Mouse (Mus musculus) yolk sac, embryonic 10.5 days (tissue): ENCODE data around the gene Syt1.
A peak's percentile ranks its signal among the peaks of the same experiment; 100 is the strongest.

ENCODE experiments used
- DNase-seq: peaks from one replicate; pipeline ENCODE4 v3.0.0-alpha.2; 2017; ENCODE audit warnings: low spot score

The Syt1 gene

DNA sequence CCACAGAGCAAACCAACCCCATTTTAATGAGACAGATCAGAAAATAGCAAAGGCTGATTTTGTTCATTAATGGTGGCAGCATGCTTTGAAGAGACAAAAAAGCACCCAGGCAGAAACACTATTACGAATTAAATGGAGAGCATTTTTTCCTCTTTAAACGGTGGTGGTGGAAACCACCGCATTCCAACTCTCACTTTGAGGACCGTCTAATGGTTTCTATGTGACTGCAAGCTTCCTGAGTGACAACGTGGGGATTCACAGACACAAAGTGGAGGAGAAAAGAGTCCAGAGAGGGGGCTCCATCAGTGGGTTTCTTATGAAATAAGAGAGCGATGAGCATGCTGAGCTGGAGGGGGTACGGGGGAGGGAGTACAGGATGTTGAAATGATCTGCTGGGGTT is 496.1 kb downstream of the Syt1 start:
- no peak for DNase-seq

DNA sequence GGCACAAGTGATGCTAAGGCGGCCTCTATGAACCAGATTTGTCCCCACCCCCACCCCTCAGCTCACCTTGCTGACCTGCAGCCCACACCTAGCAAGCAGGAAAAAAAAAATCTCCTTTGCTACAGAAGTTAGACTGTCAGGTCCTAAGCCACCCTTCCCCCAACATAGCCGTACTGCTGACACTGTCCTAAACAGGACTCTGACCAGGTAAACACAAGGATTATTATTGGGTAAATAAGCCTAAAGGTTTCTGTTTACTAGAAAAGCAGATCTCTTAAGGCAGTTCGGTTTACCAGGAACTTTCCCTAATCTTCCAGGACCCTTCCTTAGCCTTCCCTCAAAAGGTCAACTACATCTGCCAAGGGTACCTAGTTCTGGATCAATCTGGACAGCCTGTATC is 501.2 kb downstream of the Syt1 start:
- DNase-seq: peak; percentile 61

DNA sequence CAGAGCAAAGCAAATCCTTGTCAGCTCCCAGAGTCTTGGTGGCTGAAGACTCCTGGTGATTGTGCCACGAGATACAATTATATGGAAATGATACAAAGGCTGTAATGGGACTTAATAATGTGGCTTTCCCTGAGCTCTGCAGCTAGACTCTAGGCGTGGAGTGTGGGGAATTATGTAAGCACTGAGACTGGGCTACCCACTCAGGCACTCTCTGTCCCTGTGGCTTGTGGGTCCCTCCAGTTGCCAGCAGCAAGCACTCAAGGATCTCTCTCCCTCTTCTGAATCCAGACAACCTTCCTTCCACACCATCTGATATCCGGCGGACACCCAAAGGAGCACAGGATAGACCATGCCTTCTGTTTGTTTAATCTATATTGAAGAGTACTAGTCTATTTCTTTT is 503.9 kb downstream of the Syt1 start:
- DNase-seq: no peak

DNA sequence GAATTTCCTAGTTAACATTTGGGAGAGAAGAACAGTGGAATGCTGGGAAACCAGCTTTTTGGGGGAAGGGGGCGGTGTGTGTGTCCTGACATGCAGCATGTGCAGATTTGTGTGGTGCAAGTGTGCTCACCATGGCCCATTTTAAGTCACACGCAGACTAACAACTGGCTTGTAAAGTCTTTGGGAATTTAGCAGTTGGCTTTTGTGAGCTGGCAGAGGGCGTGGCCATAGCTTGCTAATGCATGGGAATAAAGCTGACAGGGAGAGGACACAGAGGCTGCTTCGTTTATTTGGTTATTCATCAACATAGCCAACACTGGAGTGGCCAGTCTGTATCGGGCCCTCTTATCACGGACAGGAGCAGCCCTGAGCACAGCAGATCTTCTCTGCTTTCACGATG is 505.9 kb downstream of the Syt1 start:
- DNase-seq: peak; percentile 42

DNA sequence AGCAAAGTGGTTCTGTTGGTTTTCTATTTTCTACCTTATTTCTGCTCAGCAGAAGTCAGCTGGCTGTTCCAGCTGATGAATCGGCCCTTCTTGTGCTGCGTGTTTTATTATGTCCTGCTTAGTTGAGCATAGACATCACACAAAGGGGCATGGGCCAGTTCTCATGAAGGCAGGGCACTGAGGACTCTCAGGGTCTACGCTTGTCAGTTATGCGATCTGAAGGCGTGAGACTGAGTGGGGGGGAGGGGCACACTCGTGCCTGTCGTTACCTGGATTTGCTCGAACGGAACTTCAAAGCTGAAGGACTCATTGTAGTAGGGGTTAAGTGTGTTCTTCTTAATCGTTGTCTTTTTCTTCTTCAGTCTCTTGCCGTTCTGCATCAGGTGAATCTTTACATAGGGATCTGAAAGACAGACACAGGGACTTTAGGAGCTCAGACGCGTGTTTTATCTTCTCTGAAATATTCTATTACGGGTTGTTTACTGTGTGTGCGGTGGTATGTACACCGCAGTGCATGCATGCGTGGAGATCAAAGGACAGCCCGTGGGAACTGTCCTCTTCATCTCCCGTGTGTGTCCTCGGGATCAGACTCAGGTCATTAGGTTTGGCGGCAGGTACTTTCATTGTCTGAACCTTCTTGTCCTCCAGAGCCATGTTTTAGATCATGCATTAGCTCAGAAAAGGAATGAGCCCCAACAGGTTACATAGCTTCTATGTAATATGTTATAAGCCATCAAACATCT is 506.5 kb downstream of the Syt1 start:
- DNase-seq: no peak

DNA sequence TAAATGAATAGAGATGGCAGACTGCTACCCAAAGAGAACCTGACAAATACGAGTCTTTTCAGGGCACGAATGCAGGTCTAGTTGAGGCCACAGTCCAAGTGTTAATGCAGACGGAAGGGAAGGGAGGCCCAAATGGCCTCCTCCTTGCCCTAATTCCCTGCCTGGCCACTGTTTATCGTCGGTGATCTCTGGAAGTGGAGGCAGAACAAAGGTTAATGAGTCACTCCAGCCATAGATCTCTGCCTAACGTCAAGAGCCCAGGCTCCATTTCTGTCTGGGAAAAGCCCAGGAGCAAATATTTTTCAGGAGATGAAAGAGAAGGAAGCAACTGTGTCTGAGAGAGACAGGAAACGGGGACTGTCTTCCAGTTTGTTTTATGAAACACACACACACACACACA is 520.6 kb downstream of the Syt1 start:
- peak; percentile 77 for DNase-seq

DNA sequence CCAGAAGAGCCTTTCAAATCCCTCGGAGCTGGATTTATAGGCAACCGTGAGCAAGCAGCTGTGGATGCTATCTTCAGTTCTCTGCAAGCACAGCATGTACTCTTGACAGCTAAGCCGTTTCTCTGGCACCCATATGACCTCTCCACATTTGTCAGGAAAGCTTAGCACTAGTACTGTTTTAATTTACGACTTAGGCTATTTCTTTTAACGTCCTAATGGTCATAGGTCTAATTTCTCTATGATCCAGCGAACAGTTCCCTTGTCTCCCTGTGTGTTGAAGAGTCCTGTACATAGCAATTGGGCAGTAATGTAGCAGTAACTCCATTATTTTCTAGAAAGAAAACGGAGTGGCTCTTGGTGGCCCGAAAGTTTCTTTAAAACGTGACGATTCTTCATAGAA is 526.8 kb downstream of the Syt1 start:
- no peak for DNase-seq

DNA sequence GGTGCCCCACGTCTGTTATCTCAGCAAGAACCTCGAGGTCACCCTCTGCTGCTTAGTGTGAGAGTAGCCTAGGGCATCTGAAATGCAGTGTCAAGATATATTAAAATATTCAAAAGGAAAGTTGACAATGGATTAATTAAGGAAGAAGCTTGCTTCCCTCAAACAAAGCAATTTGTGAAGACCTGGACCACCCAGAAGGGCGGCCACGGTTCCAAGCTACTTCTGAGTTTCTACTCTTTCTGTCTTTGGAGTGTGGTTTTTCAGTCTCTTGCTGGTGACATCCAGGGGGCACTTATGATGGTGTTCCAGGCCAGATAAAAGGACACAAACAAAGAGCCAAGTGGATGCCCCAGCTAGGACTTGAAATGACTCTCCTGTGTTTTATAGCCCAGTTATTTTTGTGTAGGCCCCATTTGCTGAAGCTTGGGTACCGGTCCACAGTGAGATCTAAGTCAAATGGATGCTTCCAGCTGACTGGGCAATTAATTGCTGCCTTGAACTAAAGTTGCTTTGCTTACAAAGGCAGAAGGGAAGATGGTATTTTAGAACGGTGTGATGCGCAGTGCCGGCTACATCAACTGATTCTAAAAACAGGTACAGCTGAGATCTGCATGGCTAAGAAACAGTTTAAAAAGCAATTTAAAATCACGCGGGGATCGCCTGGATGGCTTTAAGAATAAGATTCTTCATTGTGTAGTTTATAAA is 530.5 kb downstream of the Syt1 start:
- no peak for DNase-seq

DNA sequence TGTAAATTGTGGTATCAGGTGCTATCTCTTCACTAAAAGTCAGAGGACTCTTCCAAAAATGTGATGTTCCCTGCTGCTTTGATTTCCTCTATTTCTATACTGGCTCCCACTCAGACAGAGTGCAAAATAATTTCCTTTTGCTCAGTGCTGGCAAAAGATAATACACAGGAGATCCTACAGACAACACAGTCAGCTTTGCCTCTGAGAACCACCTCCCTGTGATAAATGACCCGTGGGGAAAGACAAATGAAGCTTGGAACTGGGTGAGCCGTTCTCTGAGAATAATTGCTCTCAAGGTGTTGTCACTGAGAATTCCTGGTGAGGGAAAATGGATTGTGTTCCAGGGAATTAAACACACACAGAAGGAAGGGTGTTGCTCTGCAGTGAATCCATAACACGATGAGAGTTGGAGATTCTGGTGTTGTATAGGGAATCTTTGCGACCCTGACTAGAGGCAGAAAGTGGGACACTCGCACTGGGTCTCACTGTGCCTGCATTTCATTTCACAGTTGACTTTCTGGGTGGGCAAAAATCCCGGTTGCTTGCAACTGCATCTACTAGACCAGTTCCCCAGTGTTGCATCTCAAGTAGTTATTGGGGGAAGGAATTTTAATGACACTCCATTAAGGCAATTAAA is 540.3 kb downstream of the Syt1 start:
- no peak for DNase-seq

DNA sequence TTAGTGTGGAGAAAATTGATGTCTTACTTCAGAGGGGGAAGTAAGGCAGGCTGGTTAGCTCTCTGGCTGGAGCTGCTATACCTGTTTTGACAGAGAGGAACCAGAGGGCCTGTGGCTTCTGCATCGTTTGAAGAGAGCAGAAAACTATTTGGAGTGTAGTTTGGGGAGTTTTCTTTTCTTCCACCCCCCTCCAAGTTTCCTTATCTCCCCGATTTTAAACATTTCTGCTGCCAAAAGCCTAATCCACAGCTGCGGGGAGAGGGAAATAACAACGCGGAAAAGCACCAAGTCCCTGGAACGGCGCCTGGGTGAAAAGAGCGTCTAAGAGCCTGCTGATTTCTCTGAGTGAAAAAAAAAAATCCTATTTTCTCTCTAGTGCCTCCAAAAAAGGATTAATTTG is 544.2 kb downstream of the Syt1 start:
- no peak for DNase-seq

DNA sequence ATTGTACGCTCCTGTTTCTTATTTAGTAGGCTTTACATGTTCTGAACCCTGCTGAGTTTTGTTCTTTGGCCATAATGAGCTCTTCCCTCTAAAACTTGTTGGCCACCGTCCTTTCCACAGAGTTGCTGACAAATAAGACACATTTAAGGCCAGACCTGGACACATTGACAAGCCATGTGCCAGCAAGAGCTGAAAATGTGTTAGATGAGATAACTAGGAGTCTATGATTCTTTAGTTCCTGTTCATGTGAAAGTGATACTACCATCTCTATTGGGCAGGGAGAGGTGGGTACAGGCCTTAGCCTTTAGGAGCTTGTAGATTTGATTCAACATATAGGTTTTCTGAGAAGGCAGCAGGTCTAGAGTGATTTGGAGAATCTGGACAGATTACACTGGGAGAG is 548.9 kb downstream of the Syt1 start:
- DNase-seq: no peak

DNA sequence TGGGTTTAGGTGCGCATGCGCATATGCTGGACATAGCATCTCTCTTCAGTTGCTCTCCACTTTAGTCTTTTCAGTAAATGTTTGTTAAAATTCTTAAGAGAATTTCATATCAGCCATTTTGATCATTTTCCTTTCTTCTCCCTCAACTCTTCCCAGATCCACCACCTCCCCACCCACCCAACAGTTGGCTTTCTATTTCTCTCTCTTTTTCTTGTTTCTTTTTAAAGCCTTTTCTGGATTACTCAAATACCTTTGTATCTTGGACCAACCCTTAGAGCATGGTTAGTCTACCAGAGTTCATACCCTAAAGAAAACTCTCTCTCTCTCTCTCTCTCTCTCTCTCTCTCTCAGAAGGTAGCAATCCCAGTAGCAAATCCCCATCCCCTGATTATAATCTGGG is 553.7 kb downstream of the Syt1 start:
- DNase-seq: no peak

DNA sequence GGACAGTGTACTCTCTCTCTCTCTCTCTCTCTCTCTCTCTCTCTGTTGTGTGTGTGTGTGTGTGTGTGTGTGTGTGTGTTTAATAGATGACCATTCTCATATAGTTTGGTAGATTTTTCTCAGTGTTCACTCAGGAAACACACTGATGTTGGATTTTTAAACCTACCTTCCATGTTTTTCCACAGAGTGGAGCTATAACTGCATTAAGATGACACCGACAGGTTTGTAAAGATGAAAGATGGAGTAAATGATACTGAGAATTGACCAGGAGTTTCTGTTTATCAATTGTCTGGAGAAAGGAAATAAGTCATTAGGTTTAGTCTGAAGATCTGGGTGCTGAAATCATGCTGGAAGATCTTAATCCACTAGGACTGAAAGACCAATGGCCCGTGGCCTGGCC is 554.9 kb downstream of the Syt1 start:
- no peak for DNase-seq

DNA sequence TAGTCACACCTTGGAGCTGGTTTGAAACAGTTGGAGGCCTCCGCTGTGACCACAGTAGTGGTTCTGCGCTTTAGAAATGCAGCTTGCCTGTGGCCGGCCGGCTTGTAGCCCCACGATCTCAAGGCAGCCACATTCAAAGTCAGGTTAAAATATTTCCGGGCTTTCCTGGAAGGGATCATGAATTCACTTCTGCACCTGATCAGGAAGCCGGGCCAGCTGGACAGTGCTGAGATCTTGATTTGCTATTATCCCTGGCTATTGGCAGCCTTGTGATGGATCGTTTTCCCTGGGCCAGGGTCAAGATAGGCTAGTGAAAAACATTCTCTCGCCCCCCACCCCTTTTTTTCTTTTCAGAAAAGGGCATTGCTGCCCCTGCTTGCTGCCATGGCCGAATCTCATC is 555.6 kb downstream of the Syt1 start:
- DNase-seq: no peak

DNA sequence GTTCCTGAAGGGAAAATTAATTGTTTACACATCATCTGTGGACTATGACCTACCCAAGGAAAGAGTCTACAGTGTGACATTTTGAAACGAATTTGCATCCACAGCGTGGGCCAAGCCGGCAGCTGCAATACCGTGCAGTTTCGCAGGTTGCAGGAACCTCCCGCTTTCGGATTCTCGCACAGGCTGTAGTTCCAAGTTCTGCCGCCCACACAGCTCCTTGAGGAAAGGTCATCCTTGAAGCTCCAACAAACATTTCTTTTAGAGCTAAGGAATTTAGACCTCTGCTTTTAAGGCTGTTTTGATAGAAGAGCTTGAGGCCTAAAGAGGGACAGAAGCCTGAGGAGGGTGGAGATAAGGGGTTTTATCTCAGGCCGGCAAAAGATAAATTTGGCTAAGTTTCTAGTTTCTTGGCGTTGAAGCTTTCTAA is 556.1 kb downstream of the Syt1 start:
- DNase-seq: peak; percentile 67

DNA sequence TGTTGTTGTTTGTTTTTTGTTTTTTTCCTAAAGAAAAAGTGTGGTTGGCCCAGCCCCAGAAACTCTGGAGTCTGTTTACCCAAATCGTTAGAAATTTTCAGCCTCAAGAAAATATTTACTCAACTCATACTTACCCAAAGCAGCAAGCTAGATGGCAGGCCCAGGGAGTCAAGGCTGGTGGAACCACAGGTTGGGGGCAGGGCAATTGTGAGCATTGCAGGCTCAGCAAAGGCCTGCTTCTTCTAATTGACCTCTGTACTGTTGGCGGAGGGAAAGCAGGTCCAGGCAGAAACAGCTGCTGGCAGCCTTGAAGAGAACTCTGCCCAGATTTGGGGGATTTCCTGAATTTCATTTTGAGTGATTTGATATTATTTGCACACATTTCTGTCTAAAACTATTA is 557.2 kb downstream of the Syt1 start:
- DNase-seq: peak; percentile 87

DNA sequence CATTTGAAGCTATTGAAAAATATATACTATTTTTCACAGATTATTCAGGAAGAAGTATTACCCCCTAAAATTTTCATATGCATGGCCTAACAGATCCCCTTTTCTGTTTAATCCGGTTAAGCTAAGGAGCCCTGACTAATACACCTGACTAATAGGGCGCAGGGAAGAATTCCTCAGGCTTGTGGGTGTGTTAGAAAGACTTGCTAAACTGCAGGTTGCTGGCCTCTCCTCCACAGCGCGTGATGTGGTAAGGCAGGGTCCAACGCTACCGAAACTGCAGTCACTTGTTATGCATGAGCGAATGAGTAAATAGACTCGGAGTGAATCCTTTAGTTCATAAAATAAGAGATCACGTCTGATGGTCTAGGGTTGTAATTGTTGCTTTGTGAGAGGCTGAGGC is 558.4 kb downstream of the Syt1 start:
- DNase-seq: no peak

DNA sequence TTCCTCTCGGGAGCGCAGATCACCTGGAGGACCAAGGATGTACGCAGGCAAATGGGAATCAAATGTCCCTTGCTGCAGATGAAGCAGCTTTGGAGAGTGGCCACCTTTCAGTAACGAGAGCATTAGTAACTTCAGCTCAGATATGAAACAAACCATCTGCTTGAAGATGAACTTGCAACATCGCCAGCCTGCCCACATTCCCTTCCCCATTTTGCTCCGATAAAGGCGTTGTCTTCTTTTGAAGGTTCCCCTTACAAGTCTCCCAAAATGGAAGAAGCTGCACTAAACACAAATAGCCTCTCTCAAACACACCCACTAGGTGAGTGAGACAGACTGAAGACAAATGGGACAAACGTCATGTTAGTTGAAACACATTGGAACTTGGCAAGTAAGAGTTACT is 559.3 kb downstream of the Syt1 start:
- DNase-seq: no peak

DNA sequence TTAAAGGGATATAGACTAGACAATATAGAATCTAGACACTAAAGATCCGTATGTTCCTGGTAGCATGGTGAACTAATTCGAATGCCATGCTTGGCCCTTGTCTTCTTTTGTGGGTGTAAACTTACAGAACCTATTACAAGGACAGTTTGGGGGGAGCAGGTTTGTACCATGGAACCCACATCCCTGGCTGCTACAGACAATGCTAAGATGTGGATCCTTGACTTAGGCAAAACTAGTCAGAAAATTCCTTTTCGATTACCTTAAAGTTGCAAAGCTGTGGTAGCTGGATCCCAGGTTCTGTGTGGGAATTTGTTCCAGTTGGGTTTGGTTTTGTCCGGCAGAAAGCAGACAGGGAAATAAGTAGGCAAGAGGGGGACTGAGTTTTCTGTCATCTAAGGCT is 560.4 kb downstream of the Syt1 start:
- DNase-seq: no peak

DNA sequence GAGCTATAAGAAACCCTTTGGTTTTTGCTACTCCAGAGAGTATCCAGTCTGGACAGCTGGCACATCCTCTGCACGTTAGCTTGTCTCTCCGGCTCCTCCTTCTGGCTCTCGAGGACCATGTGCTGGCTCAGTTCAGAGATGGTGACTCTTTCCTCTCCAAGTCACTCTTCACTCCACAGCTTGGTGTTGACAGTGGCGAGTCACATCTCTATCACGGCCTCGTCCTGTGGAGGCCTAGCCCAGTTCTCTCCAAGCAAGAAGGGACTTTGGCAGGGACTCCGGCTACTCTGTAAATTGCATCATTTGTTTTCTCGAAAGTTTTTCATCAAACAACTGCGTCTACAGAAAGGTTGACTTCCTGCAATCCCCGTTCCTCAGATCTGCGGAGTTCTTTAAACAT is 562.4 kb downstream of the Syt1 start:
- DNase-seq: no peak
